Mouse (Mus musculus): ENCODE data around the gene Mrs2. TPM values are rescaled to one million over a fixed set of nuclear protein-coding genes. Genes with fewer than 3 reads are reported as not detected.

Gene Mrs2
- total and polyA plus RNA-seq, 3 experiments: 7.2 to 58.4 (median 21.6) TPM

GRCm38 (mm10) chr13:24955091-24955490 lies 65.1 kb downstream of the Mrs2 start:
- no peaks in the 10 kb centered on the region for H3K4me1 ChIP-seq (ENCODE audit: insufficient read depth, low read depth, low read length)
- no peak for ATAC-seq (ENCODE audit: extremely low read depth, insufficient number of reproducible peaks, low FRiP score, poor library complexity, severe bottlenecking)
- TF ChIP-seq POLR2AphosphoS5 (IDR thresholded peaks at IDR 0.05; ENCODE audit: insufficient replicate concordance, low read depth, low read length) (no peak), GATA2 (IDR thresholded peaks at IDR 0.05; ENCODE audit: borderline replicate concordance, low read depth, low read length) (no peak), TAL1 (conservative IDR thresholded peaks at IDR 0.05; ENCODE audit: low read depth, low read length) (no peak), GATA1 (IDR thresholded peaks at IDR 0.05; ENCODE audit: borderline replicate concordance, low read length) (no peak), CTCF (IDR thresholded peaks at IDR 0.05; ENCODE audit: low read depth, low read length) (no peak)
- no peaks in the 10 kb centered on the region for H3K36me3 ChIP-seq (replicated peaks)
- no peaks in the 10 kb centered on the region for H3K9me3 ChIP-seq (replicated peaks)
- no peak for DNase-seq (ENCODE audit: low spot score)
- H3K4me3 ChIP-seq (ENCODE audit: low read depth, low read length): no peak overlapping the region
- peaks cover 10% of the 10 kb centered on the region for H3K27me3 ChIP-seq (ENCODE audit: insufficient read depth, low read length)

DNA sequence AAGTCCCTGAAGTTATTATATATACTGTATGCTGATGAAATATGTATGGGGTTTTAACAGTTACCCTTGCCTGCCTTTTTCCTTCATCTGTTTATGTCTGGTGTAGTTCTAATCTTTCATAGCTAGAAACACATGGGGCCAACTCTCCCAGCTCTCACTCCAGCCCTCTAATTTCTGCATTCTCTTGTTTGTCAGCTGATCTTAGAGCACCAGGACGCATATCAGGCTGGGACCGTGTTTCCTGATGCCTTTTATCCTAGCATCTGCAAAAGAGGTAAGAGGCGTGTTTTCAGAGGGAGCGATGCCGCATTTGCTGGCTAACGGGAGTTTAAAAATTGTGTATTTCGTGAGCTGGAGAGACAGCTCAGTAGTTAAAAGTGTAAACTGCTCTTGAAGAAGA lies 67.5 kb downstream of the Mrs2 start:
- no peak for ATAC-seq (ENCODE audit: extremely low read depth, insufficient number of reproducible peaks, low FRiP score, poor library complexity, severe bottlenecking)
- Histone ChIP-seq H3K4me3 (ENCODE audit: low read depth, low read length) (no peak overlapping the region), H3K36me3 (replicated peaks) (no peaks in the 10 kb centered on the region), H3K9me3 (replicated peaks) (no peaks in the 10 kb centered on the region), H3K27me3 (ENCODE audit: insufficient read depth, low read length) (peaks cover 12% of the 10 kb centered on the region), H3K4me1 (ENCODE audit: insufficient read depth, low read depth, low read length) (no peaks in the 10 kb centered on the region)
- no peak for TF ChIP-seq CTCF (IDR thresholded peaks at IDR 0.05; ENCODE audit: low read depth, low read length)
- no peak for TF ChIP-seq GATA2 (IDR thresholded peaks at IDR 0.05; ENCODE audit: borderline replicate concordance, low read depth, low read length)
- TF ChIP-seq GATA1 (IDR thresholded peaks at IDR 0.05; ENCODE audit: borderline replicate concordance, low read length): no peak
- TF ChIP-seq POLR2AphosphoS5 (IDR thresholded peaks at IDR 0.05; ENCODE audit: insufficient replicate concordance, low read depth, low read length): no peak
- TF ChIP-seq TAL1 (conservative IDR thresholded peaks at IDR 0.05; ENCODE audit: low read depth, low read length): no peak
- no peak for DNase-seq (ENCODE audit: low spot score)

DNA sequence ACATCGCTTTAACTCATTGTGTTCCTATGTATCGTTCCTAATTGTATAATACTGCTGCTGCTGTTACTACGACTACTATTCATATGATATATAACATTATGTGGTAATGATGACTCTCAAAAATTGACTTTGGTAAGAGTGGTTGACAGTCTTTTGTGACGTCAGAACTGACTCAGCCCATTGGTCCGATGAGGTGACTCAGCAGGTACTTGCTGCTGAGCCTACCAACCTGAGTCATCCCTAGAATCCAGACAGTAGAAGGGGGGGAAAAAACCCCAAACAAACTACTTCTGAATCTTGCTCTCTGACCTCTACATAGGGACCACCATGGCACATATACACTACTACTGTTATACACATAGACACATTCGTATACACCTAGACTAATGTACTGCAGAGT lies 71.3 kb downstream of the Mrs2 start:
- Histone ChIP-seq H3K4me1 (ENCODE audit: insufficient read depth, low read depth, low read length) (no peaks in the 10 kb centered on the region), H3K9me3 (replicated peaks) (no peaks in the 10 kb centered on the region), H3K4me3 (ENCODE audit: low read depth, low read length) (no peak overlapping the region), H3K27me3 (ENCODE audit: insufficient read depth, low read length) (peaks cover 11% of the 10 kb centered on the region), H3K36me3 (replicated peaks) (no peaks in the 10 kb centered on the region)
- DNase-seq (ENCODE audit: low spot score) (no peak), ATAC-seq (ENCODE audit: extremely low read depth, insufficient number of reproducible peaks, low FRiP score, poor library complexity, severe bottlenecking) (no peak)
- TF ChIP-seq TAL1 (conservative IDR thresholded peaks at IDR 0.05; ENCODE audit: low read depth, low read length) (no peak), GATA2 (IDR thresholded peaks at IDR 0.05; ENCODE audit: borderline replicate concordance, low read depth, low read length) (no peak), POLR2AphosphoS5 (IDR thresholded peaks at IDR 0.05; ENCODE audit: insufficient replicate concordance, low read depth, low read length) (no peak), CTCF (IDR thresholded peaks at IDR 0.05; ENCODE audit: low read depth, low read length) (no peak), GATA1 (IDR thresholded peaks at IDR 0.05; ENCODE audit: borderline replicate concordance, low read length) (no peak)

GRCm38 (mm10) chr13:24947158-24947557 lies 73.0 kb downstream of the Mrs2 start:
- Histone ChIP-seq H3K36me3 (replicated peaks) (no peaks in the 10 kb centered on the region), H3K9me3 (replicated peaks) (no peaks in the 10 kb centered on the region), H3K27me3 (ENCODE audit: insufficient read depth, low read length) (peaks cover 13% of the 10 kb centered on the region), H3K4me3 (ENCODE audit: low read depth, low read length) (no peak overlapping the region), H3K4me1 (ENCODE audit: insufficient read depth, low read depth, low read length) (no peaks in the 10 kb centered on the region)
- ATAC-seq (ENCODE audit: extremely low read depth, insufficient number of reproducible peaks, low FRiP score, poor library complexity, severe bottlenecking): no peak
- no peak for DNase-seq (ENCODE audit: low spot score)
- TF ChIP-seq TAL1 (conservative IDR thresholded peaks at IDR 0.05; ENCODE audit: low read depth, low read length) (no peak), GATA2 (IDR thresholded peaks at IDR 0.05; ENCODE audit: borderline replicate concordance, low read depth, low read length) (no peak), CTCF (IDR thresholded peaks at IDR 0.05; ENCODE audit: low read depth, low read length) (no peak), POLR2AphosphoS5 (IDR thresholded peaks at IDR 0.05; ENCODE audit: insufficient replicate concordance, low read depth, low read length) (no peak)

GRCm38 (mm10) chr13:24945567-24945966 lies 74.6 kb downstream of the Mrs2 start:
- no peak for TF ChIP-seq CTCF (IDR thresholded peaks at IDR 0.05; ENCODE audit: low read depth, low read length)
- no peak for TF ChIP-seq POLR2AphosphoS5 (IDR thresholded peaks at IDR 0.05; ENCODE audit: insufficient replicate concordance, low read depth, low read length)
- TF ChIP-seq GATA2 (IDR thresholded peaks at IDR 0.05; ENCODE audit: borderline replicate concordance, low read depth, low read length): no peak
- no peak for TF ChIP-seq GATA1 (IDR thresholded peaks at IDR 0.05; ENCODE audit: borderline replicate concordance, low read length)
- TF ChIP-seq TAL1 (conservative IDR thresholded peaks at IDR 0.05; ENCODE audit: low read depth, low read length): no peak
- peaks cover 6% of the 10 kb centered on the region for H3K27me3 ChIP-seq (ENCODE audit: insufficient read depth, low read length)
- no peak overlapping the region for H3K4me3 ChIP-seq (ENCODE audit: low read depth, low read length)
- no peaks in the 10 kb centered on the region for H3K36me3 ChIP-seq (replicated peaks)
- H3K4me1 ChIP-seq (ENCODE audit: insufficient read depth, low read depth, low read length): no peaks in the 10 kb centered on the region
- H3K9me3 ChIP-seq (replicated peaks): no peaks in the 10 kb centered on the region
- ATAC-seq (ENCODE audit: extremely low read depth, insufficient number of reproducible peaks, low FRiP score, poor library complexity, severe bottlenecking): no peak
- DNase-seq (ENCODE audit: low spot score): no peak

GRCm38 (mm10) chr13:24943303-24943702 lies 76.9 kb downstream of the Mrs2 start:
- Histone ChIP-seq H3K9me3 (replicated peaks) (no peaks in the 10 kb centered on the region), H3K4me3 (ENCODE audit: low read depth, low read length) (no peak overlapping the region), H3K27me3 (ENCODE audit: insufficient read depth, low read length) (peaks cover 4% of the 10 kb centered on the region), H3K4me1 (ENCODE audit: insufficient read depth, low read depth, low read length) (no peaks in the 10 kb centered on the region), H3K36me3 (replicated peaks) (no peaks in the 10 kb centered on the region)
- ATAC-seq (ENCODE audit: extremely low read depth, insufficient number of reproducible peaks, low FRiP score, poor library complexity, severe bottlenecking) (no peak), DNase-seq (ENCODE audit: low spot score) (no peak)
- TF ChIP-seq CTCF (IDR thresholded peaks at IDR 0.05; ENCODE audit: low read depth, low read length) (no peak), POLR2AphosphoS5 (IDR thresholded peaks at IDR 0.05; ENCODE audit: insufficient replicate concordance, low read depth, low read length) (no peak), TAL1 (conservative IDR thresholded peaks at IDR 0.05; ENCODE audit: low read depth, low read length) (no peak), GATA2 (IDR thresholded peaks at IDR 0.05; ENCODE audit: borderline replicate concordance, low read depth, low read length) (no peak), GATA1 (IDR thresholded peaks at IDR 0.05; ENCODE audit: borderline replicate concordance, low read length) (no peak)

Data from G1E (cell line).